Mouse (Mus musculus): ENCODE measurements at regions not wholly inside any gene's neighbourhood (a gene's known extent, or its start where the extent isn't known, plus 50 kb on each side); places are given as distances from the start of the nearest gene placed in this dataset.

- in situ Hi-C loops (cut with MboI, MseI), result no loop called here
Measured at GRCm38 (mm10) chr8:6583337-6584096, 1478.4 kb upstream of the Slc10a2 start.

- in situ Hi-C loops (cut with MboI, MseI), result no loop called here
Measured at GRCm38 (mm10) chr8:6582732-6583131, 1477.6 kb upstream of the Slc10a2 start.

- in situ Hi-C loops (cut with MboI, MseI), result no loop called here
Measured at GRCm38 (mm10) chr8:6577868-6578634, 1472.9 kb upstream of the Slc10a2 start.

DNA sequence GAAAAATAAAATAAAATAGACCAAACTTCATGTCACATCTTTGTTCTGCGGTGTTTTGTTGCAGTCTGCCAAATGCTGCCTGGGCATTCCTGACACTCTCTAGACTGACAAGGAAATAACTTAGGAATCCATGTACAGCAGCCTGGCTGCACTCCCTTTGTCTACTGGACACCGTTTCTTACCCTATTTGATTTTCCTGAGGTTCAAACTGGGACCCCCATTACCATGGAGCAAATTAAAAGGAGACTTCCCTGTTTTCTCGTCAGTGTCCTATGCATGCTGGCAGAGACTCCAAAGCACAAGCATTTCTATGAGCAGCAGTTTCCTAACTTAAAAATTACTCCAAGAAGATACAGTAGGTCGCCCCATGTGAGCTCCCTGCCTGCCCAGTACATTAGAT, 1470.1 kb upstream of the Slc10a2 start:
- in situ Hi-C loops (cut with MboI, MseI), result no loop called here

DNA sequence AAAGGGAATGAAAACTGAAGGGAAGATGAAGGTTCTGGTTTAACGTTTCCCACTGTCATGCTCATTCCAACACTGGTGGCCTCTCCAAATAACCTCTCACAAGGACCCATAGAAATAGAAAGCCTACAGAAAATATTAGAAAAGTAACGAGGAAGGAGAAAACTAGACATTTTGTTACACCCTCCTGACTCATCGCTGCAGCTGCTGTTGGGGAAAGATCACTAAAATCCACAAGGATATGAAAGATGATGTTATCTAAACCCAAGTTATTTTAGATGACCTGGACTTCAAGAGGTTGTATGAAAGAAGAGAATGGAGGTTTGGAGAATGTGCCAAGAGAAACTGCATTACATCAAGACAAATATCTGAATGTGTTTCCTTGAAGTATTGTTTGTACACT, 1468.3 kb upstream of the Slc10a2 start:
- in situ Hi-C loops (cut with MboI, MseI), result no loop called here

- in situ Hi-C loops (cut with MboI, MseI), result no loop called here
Measured at GRCm38 (mm10) chr8:6572066-6572665, 1467.0 kb upstream of the Slc10a2 start.

GRCm38 (mm10) chr8:6550965-6551364, 1445.8 kb upstream of the Slc10a2 start:
- in situ Hi-C loops (cut with MboI, MseI), result no loop called here

DNA sequence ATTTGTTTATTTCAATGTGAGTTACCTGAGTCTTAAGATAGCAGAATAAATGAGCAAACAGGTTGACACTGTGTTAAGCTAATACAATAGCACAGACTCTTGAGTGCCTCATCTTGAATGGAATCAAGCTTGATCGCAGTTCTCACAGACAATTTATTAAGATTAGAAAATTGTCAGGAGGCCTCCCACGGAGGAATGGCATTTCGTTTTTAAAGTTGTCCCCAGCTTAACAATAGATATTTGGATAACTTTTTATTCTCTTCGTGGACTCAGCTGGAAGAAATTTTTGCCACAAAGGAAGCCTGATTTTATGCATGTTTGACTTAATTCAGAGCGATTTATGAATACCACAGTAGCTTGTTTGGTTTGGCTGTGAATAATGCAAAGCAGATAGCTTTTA, 1422.0 kb upstream of the Slc10a2 start:
- in situ Hi-C loops (cut with MboI, MseI), result no loop called here

GRCm38 (mm10) chr8:6515882-6516682, 1410.9 kb upstream of the Slc10a2 start:
- in situ Hi-C loops (cut with MboI, MseI), result loop anchor here in 1 of 2 experiments (10.0 kb wide), 1 partner anchor 861 kb away; no protein-coding TSS in a partner anchor

DNA sequence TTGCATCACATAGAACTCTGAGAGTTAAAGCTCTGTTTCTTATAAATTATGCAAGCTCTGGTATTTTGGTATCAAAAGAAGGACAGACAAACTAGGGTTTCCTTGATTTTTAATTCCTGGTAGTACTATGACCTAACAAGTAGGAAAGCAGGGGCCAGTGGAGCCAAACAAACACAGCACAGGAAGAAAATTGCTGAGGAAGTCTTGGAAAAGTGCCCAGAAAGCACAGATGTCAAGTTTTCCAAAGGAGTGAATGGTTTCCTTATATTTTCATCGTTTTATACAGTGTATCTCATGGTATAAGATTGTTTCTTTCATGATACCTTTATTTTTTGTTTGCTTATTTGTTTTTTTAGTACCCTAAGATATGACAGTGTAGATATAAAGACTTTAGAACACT, 1387.3 kb upstream of the Slc10a2 start:
- in situ Hi-C loops (cut with MboI, MseI), result no loop called here

GRCm38 (mm10) chr8:6481966-6482365, 1376.8 kb upstream of the Slc10a2 start:
- in situ Hi-C loops (cut with MboI, MseI), result no loop called here

GRCm38 (mm10) chr8:6471089-6471488, 1365.9 kb upstream of the Slc10a2 start:
- in situ Hi-C loops (cut with MboI, MseI), result loop anchor here in 1 of 2 experiments (5.0 kb wide), 1 partner anchor 51 kb away; no protein-coding TSS in a partner anchor

DNA sequence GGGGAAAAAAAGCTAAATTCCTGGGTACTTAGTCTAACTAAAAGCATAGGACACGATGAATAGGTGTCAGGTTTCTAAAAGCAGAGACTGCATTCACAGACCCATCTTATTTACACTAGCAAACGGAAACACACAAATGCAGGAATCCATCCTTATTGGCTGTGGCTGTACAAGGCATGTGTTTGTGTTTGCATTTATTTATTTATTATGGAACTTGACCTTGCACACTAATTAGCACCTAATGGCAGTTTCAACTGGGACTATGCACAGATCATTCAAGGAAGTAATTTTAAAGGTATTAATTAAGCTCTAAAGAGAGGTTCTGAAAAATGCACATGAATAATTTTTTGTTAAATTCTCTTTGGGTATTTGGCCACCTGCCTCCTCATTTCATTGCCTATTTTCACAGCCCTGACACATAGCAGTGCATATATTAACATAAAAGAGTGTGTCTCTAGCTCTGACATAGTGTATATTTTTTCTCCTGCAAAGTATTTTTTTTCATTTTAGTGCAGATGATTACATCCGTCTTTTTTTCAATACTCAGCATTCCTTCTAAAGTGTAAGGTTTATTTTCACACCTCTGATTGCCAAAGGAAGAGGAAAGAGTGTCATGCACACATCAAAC, 1351.5 kb upstream of the Slc10a2 start:
- in situ Hi-C loops (cut with MboI, MseI), result no loop called here

- in situ Hi-C loops (cut with MboI, MseI), result loop anchor here in 1 of 2 experiments (10.0 kb wide), 1 partner anchor 1034 kb away; no protein-coding TSS in a partner anchor
Measured at GRCm38 (mm10) chr8:6448301-6448700, 1343.2 kb upstream of the Slc10a2 start.

DNA sequence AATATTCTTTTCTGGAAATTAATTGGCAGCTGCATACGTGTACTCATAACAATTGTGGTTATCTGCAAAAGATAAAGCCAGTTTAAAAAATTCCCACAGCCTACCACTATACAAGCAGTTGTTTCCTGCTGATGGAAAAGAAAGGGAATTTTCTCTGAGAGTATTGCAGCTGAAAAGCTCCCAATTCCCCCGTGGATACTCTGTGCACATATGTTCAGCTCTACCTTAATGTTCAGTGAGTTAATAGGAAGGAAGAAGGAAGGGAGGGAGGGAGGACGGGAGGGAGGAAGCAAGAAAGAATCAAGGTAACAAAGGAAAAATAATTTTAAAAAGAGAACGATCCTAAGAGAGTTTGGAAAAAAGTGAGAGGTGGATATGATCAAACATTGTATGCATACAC, 1333.9 kb upstream of the Slc10a2 start:
- in situ Hi-C loops (cut with MboI, MseI), result no loop called here

All from T-helper 17 cell (primary cell).